ENCODE assay signal across 28 mouse cellular contexts in the genomic region with DNA sequence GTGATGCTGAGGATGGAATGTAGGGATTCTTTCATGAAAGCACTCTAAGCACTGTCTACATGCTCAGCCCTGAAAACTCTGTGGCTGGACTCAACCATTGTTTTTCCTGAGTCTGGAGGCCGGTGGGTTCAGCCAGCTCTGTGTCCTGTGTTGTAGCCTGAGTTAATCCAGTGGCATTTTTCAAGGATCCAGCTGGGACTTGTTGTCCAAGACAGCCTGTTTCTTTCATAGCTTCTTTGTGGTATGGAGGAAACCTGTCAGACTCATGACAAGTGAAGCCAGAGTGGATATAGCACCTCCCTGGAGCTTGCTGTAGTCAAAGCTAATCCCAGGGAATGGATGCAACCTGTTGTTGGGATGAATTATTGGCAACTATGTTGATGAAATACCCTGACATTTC.
"Had no signal": no experiment of that assay in that cellular context is flagged by ENCODE, and none has a peak within 500 bp of the region (broad histone marks: within the 10 kb centered on the region; RNA-seq: fewer than 3 reads in every experiment).

No protein-coding gene starts in this region.

- H3K9me3 ChIP-seq: limb, embryonic 10.5 days; limb, embryonic 12.5 days; limb, embryonic 13.5 days; limb, embryonic 15.5 days; liver, embryonic 12.5 days; liver, embryonic 13.5 days; liver, embryonic 15.5 days; lung, embryonic 15.5 days; midbrain, embryonic 10.5 days; midbrain, embryonic 12.5 days; midbrain, embryonic 15.5 days had no signal

- H3K4me1 ChIP-seq: limb, embryonic 12.5 days; limb, embryonic 15.5 days; liver, embryonic 12.5 days; liver, embryonic 13.5 days; liver, embryonic 15.5 days; lung, embryonic 15.5 days; megakaryocyte, embryonic 14.5 days had no signal

- H3K4me3 ChIP-seq: left cerebral cortex, adult 2 months; limb, embryonic 10.5 days; limb, embryonic 12.5 days; limb, embryonic 13.5 days; limb, embryonic 15.5 days; liver, embryonic 12.5 days; liver, embryonic 13.5 days; liver, embryonic 15.5 days; lung, embryonic 15.5 days; megakaryocyte, embryonic 14.5 days; midbrain, embryonic 10.5 days; midbrain, embryonic 12.5 days; midbrain, embryonic 15.5 days; myocyte had no signal

- H3K9ac ChIP-seq: limb, embryonic 12.5 days; limb, embryonic 13.5 days; limb, embryonic 15.5 days; liver, embryonic 12.5 days; liver, embryonic 13.5 days; liver, embryonic 14.5 days; liver, embryonic 15.5 days; liver, postnatal 0 days; lung, embryonic 14.5 days; lung, embryonic 15.5 days; midbrain, embryonic 12.5 days; midbrain, embryonic 15.5 days had no signal

- ATAC-seq: liver, embryonic 12.5 days; liver, postnatal 0 days; midbrain, embryonic 15.5 days; midbrain, embryonic 16.5 days had no signal

- DNase-seq: left cerebral cortex, postnatal 4 days; liver; liver, embryonic 13.5 days; liver, postnatal 0 days; lung, adult 18-20 months; lung, adult 2 months; lung, postnatal 10 days; lung, postnatal 14 days; lung, postnatal 36 days; lung, postnatal 4 days had no signal

- H3K27ac ChIP-seq: left cerebral cortex, adult 2 months; limb, embryonic 10.5 days; limb, embryonic 12.5 days; limb, embryonic 13.5 days; limb, embryonic 15.5 days; liver, embryonic 12.5 days; liver, embryonic 13.5 days; liver, embryonic 14.5 days; liver, embryonic 15.5 days; lung, embryonic 15.5 days; macrophage; midbrain, embryonic 10.5 days; midbrain, embryonic 12.5 days; midbrain, embryonic 15.5 days had no signal

- H3K36me3 ChIP-seq: limb, embryonic 10.5 days; limb, embryonic 12.5 days; limb, embryonic 13.5 days; limb, embryonic 15.5 days; liver, embryonic 12.5 days; liver, embryonic 13.5 days; liver, embryonic 15.5 days; lung, embryonic 15.5 days; midbrain, embryonic 10.5 days; midbrain, embryonic 12.5 days; midbrain, embryonic 15.5 days had no signal

- H3K4me2 ChIP-seq: limb, embryonic 12.5 days; limb, embryonic 13.5 days; limb, embryonic 15.5 days; liver, embryonic 11.5 days; liver, embryonic 12.5 days; liver, embryonic 13.5 days; liver, embryonic 15.5 days; lung, embryonic 14.5 days; lung, embryonic 15.5 days; midbrain, embryonic 12.5 days; midbrain, embryonic 15.5 days had no signal

- H3K27me3 ChIP-seq: limb, embryonic 15.5 days; liver, embryonic 12.5 days; liver, embryonic 13.5 days; liver, embryonic 15.5 days; lung, embryonic 15.5 days; megakaryocyte, embryonic 14.5 days; midbrain, embryonic 15.5 days had no signal
